7 mouse cellular contexts compared by ENCODE assay signal in genomic region chr12:84449887-84450286, GRCm38 (mm10). TPM values are rescaled to one million over a fixed set of nuclear protein-coding genes. Genes with fewer than 3 reads are reported as not detected.
DNase-seq lines count a peak whose midpoint lies in the region; ATAC-seq and TF ChIP-seq lines count a peak whose summit lies in the region.

No protein-coding gene starts in this region.

- peak overlapping the region; percentile 96 for H3K27ac ChIP-seq in heart, postnatal 0 days (ENCODE audit: low read depth)
- H3K27ac ChIP-seq in limb, embryonic 15.5 days: peak overlapping the region; percentile 72; the same call in 1 of the 2 replicates

- peak overlapping the region; percentile 72 for H3K4me2 ChIP-seq in heart, postnatal 0 days (ENCODE audit: low read depth, low read length)
- H3K4me2 ChIP-seq in limb, embryonic 15.5 days: peak overlapping the region; percentile 88

- WGBS in heart, postnatal 0 days: 48% methylated on average over 10 of the region's 10 CpGs
- WGBS in limb, embryonic 15.5 days: 45% methylated on average over 10 of the region's 10 CpGs

- H3K27me3 ChIP-seq in heart, postnatal 0 days (ENCODE audit: control insufficient read depth, insufficient read depth, low read length): no peaks in the 10 kb centered on the region
- no peaks in the 10 kb centered on the region; the same call in 1 of the 2 replicates for H3K27me3 ChIP-seq in limb, embryonic 15.5 days

- peak; percentile 11 for DNase-seq in thymus, postnatal 4 days
- DNase-seq in thymus, postnatal 0 days (ENCODE audit: low spot score): no peak
- DNase-seq in heart, postnatal 0 days (ENCODE audit: low spot score): no peak
- DNase-seq in frontal cortex, postnatal 10 days (ENCODE audit: low spot score in 2 of 2): no peak
- no peak for DNase-seq in embryo, embryonic 9.5 days (ENCODE audit: extremely low spot score)
- DNase-seq in gastrocnemius, adult 8-10 months (ENCODE audit: low spot score in 2 of 2): no peak

- H3K4me1 ChIP-seq in heart, postnatal 0 days (ENCODE audit: control insufficient read depth, insufficient read depth): peaks cover 21% of the 10 kb centered on the region
- peaks cover 12% of the 10 kb centered on the region for H3K4me1 ChIP-seq in limb, embryonic 15.5 days

- no peak for TF ChIP-seq EP300 in heart, postnatal 0 days (IDR thresholded peaks at IDR 0.05; ENCODE audit: low read depth)

- H3K9ac ChIP-seq in heart, postnatal 0 days (replicated peaks; ENCODE audit: low read depth, low read length): peak overlapping the region; percentile 72
- no peak overlapping the region; the same call in 1 of the 2 replicates for H3K9ac ChIP-seq in limb, embryonic 15.5 days

- no peaks in the 10 kb centered on the region for H3K9me3 ChIP-seq in heart, postnatal 0 days (replicated peaks; ENCODE audit: control insufficient read depth, low read length)
- H3K9me3 ChIP-seq in limb, embryonic 15.5 days: no peaks in the 10 kb centered on the region

- ATAC-seq in heart, postnatal 0 days (ENCODE audit: insufficient read depth, low read depth): no peak
- no peak for ATAC-seq in limb, embryonic 15.5 days (ENCODE audit: insufficient number of reproducible peaks, low FRiP score, low TSS enrichment, low read depth)

- peak overlapping the region; percentile 65 for H3K4me3 ChIP-seq in heart, postnatal 0 days (ENCODE audit: low read depth, low read length)
- H3K4me3 ChIP-seq in limb, embryonic 15.5 days: peak overlapping the region; percentile 66

- no peaks in the 10 kb centered on the region for H3K36me3 ChIP-seq in heart, postnatal 0 days (replicated peaks; ENCODE audit: control insufficient read depth, insufficient read depth, low read length)
- H3K36me3 ChIP-seq in limb, embryonic 15.5 days: no peaks in the 10 kb centered on the region

- no peak for TF ChIP-seq CTCF in heart, postnatal 0 days (IDR thresholded peaks at IDR 0.05; ENCODE audit: low read depth)

RNA-seq across cellular contexts. Expression of gene Aldh6a1, which starts 0.9 kb away (rescaled TPM):
- 16.0 and 17.3 TPM in 2 replicates for polyA plus RNA-seq in thymus, postnatal 0 days (2015; fragmentation: Nextera tagmentation; extraction: Ambion mirVana)
- total RNA-seq in heart, postnatal 0 days (2014; rRNA removed; ENCODE audit: low replicate concordance): 80.0 and 80.1 TPM in 2 replicates
- polyA plus RNA-seq in heart, postnatal 0 days (2015; fragmentation: Nextera tagmentation; extraction: Ambion mirVana): 71.9 and 74.9 TPM in 2 replicates
- 35.8 and 37.8 TPM in 2 replicates for polyA plus RNA-seq in limb, embryonic 15.5 days (2015; fragmentation: Nextera tagmentation; extraction: Ambion mirVana)
- 100 to 1,000 TPM; 111 to 136 (median 124) TPM for total RNA-seq in gastrocnemius, adult 8-10 months (2022)

RNA-seq across cellular contexts. Expression of gene Lin52, which starts 1.3 kb away (rescaled TPM):
- 22.3 and 24.2 TPM in 2 replicates for polyA plus RNA-seq in thymus, postnatal 0 days (2015; fragmentation: Nextera tagmentation; extraction: Ambion mirVana)
- 11.1 and 23.7 TPM in 2 replicates for total RNA-seq in heart, postnatal 0 days (2014; rRNA removed; ENCODE audit: low replicate concordance)
- polyA plus RNA-seq in heart, postnatal 0 days (2015; fragmentation: Nextera tagmentation; extraction: Ambion mirVana): 12.4 and 14.3 TPM in 2 replicates
- polyA plus RNA-seq in limb, embryonic 15.5 days (2015; fragmentation: Nextera tagmentation; extraction: Ambion mirVana): 19.5 and 19.6 TPM in 2 replicates
- 10 to 100 TPM in 3 of 4 experiments, 1 to 10 TPM in 1; 9.7 to 11.6 (median 10.5) TPM for total RNA-seq in gastrocnemius, adult 8-10 months (2022)

RNA-seq across cellular contexts. Expression of gene Rnf113a2, which starts 32.9 kb away (rescaled TPM):
- polyA plus RNA-seq in thymus, postnatal 0 days (2015; fragmentation: Nextera tagmentation; extraction: Ambion mirVana): 48.7 and 48.9 TPM in 2 replicates
- total RNA-seq in heart, postnatal 0 days (2014; rRNA removed; ENCODE audit: low replicate concordance): 9.4 and 14.1 TPM in 2 replicates
- polyA plus RNA-seq in heart, postnatal 0 days (2015; fragmentation: Nextera tagmentation; extraction: Ambion mirVana): 20.9 and 22.1 TPM in 2 replicates
- polyA plus RNA-seq in limb, embryonic 15.5 days (2015; fragmentation: Nextera tagmentation; extraction: Ambion mirVana): 24.7 TPM in 2 replicates
- 10 to 100 TPM in 2 of 4 experiments, 1 to 10 TPM in 2; 9.1 to 13.0 (median 10.4) TPM for total RNA-seq in gastrocnemius, adult 8-10 months (2022)

RNA-seq across cellular contexts. Expression of gene Bbof1, which starts 41.0 kb away (rescaled TPM):
- polyA plus RNA-seq in thymus, postnatal 0 days (2015; fragmentation: Nextera tagmentation; extraction: Ambion mirVana): 1.7 and 2.8 TPM in 2 replicates
- total RNA-seq in heart, postnatal 0 days (2014; rRNA removed; ENCODE audit: low replicate concordance): 0.04 TPM in 1 of 2 replicates, not detected in the other
- polyA plus RNA-seq in heart, postnatal 0 days (2015; fragmentation: Nextera tagmentation; extraction: Ambion mirVana): 1.3 and 2.3 TPM in 2 replicates
- polyA plus RNA-seq in limb, embryonic 15.5 days (2015; fragmentation: Nextera tagmentation; extraction: Ambion mirVana): 1.0 and 1.8 TPM in 2 replicates
- total RNA-seq in gastrocnemius, adult 8-10 months (2022): 1 to 10 TPM; 1.2 to 2.5 (median 1.3) TPM

RNA-seq across cellular contexts. Expression of gene Entpd5, which starts 41.1 kb away (rescaled TPM):
- 50.0 and 52.7 TPM in 2 replicates for polyA plus RNA-seq in thymus, postnatal 0 days (2015; fragmentation: Nextera tagmentation; extraction: Ambion mirVana)
- 37.6 and 59.8 TPM in 2 replicates for total RNA-seq in heart, postnatal 0 days (2014; rRNA removed; ENCODE audit: low replicate concordance)
- 37.5 and 40.5 TPM in 2 replicates for polyA plus RNA-seq in heart, postnatal 0 days (2015; fragmentation: Nextera tagmentation; extraction: Ambion mirVana)
- 16.2 and 16.4 TPM in 2 replicates for polyA plus RNA-seq in limb, embryonic 15.5 days (2015; fragmentation: Nextera tagmentation; extraction: Ambion mirVana)
- 10 to 100 TPM; 13.0 to 18.2 (median 13.9) TPM for total RNA-seq in gastrocnemius, adult 8-10 months (2022)
